Mouse (Mus musculus) limb, embryonic 15.5 days (tissue): ENCODE measurements at regions not wholly inside any gene's neighbourhood (a gene's known extent, or its start where the extent isn't known, plus 50 kb on each side); places are given as distances from the start of the nearest gene placed in this dataset.

ENCODE experiments used
- ATAC-seq: fragments of 200-750 bp; cut with Nextera tagmentation; 2 replicates; pipeline ENCODE4 v1.8.0; 2017; ENCODE audit warnings: low read depth, moderate TSS enrichment; ENCODE audit not compliant: insufficient number of reproducible peaks, low FRiP score, low TSS enrichment
- H3K27ac ChIP-seq: fragments of 300-500 bp; sonication (generic); 2 replicates; pipeline ENCODE4 v1.5.1; 2015; ENCODE audit warnings: moderate library complexity, mild to moderate bottlenecking, inconsistent platforms
- H3K27me3 ChIP-seq: fragments of 300-500 bp; sonication (generic); 2 replicates; pipeline ENCODE4 v1.6.1; 2015; ENCODE audit warnings: inconsistent platforms
- H3K36me3 ChIP-seq: fragments of 300-500 bp; sonication (generic); 2 replicates; pipeline ENCODE4 v1.6.1; 2015; ENCODE audit warnings: inconsistent platforms
- H3K4me1 ChIP-seq: fragments of 300-500 bp; sonication (generic); 2 replicates; pipeline ENCODE4 v1.6.1; 2015; ENCODE audit warnings: inconsistent platforms
- H3K4me2 ChIP-seq: fragments of 300-500 bp; sonication (generic); 2 replicates; pipeline ENCODE4 v1.6.1; 2015; ENCODE audit warnings: mild to moderate bottlenecking, inconsistent platforms
- H3K4me3 ChIP-seq: fragments of 300-500 bp; sonication (generic); 2 replicates; pipeline ENCODE4 v1.5.1; 2015; ENCODE audit warnings: mild to moderate bottlenecking, inconsistent platforms
- H3K9ac ChIP-seq: fragments of 300-500 bp; sonication (generic); 2 replicates; pipeline ENCODE4 v1.6.1; 2015; ENCODE audit warnings: inconsistent platforms
- H3K9me3 ChIP-seq: fragments of 300-500 bp; sonication (generic); 2 replicates; pipeline ENCODE4 v1.6.1; 2016; ENCODE audit warnings: inconsistent platforms
- WGBS: fragments of 180-500 bp; shearing (Covaris S2); methylation state at CpG from one replicate; pipeline ENCODE4 v1.1.7; 2015; 5-methylcytosine and 5-hydroxymethylcytosine counted together

DNA sequence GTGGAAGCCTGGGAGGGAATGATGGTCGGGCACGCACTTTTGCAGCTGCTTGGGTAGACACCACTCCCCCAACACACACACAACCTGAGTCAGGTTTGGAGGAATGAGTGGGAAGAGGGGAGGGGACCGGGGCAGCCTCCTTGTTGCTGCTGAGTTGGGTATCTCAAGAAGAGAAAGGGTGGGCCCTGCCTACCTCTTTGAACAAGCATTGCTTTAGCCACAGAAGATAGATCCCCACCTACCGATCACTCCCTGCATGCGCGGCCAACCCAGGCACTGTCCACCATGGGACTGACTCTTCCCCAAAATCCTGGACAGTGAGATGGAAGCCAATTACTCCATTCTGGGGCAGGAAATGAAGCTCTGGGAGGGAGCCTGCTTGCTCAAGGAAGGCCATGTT lies 243.2 kb downstream of the Cbln1 start:
- no peak overlapping the region for H3K27ac ChIP-seq
- H3K36me3 ChIP-seq, result no peaks in the 10 kb centered on the region
- WGBS, result 94% methylated on average over 6 of the region's 6 CpGs
- H3K9me3 ChIP-seq, result no peaks in the 10 kb centered on the region
- peaks cover 9% of the 10 kb centered on the region for H3K4me1 ChIP-seq
- no peak overlapping the region for H3K9ac ChIP-seq
- no peak for ATAC-seq
- no peaks in the 10 kb centered on the region for H3K27me3 ChIP-seq
- H3K4me2 ChIP-seq, result no peak overlapping the region
- H3K4me3 ChIP-seq, result no peak overlapping the region

DNA sequence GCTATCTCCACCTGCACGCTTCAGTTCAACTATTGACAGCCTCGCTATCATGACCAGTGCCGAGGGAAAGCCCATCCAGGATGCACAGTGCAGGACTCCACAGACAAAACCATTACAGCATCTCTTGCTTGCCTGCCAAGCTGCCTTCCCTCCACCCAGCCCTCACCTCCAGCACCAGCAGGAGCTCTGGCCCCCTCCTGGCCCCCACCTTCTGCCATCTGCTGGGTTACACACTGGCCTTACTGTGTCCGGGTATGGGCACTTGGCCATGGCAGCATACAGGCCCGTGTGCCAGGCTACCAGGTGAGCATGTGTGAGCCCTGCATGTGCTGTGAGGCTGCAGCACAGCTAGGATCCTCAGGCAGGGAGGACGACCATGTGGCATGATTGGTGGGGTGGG lies 243.6 kb downstream of the Cbln1 start:
- WGBS, result 81% methylated on average over 6 of the region's 6 CpGs
- ATAC-seq, result no peak
- Histone ChIP-seq H3K4me1 (peaks cover 5% of the 10 kb centered on the region), H3K27ac (no peak overlapping the region), H3K9me3 (no peaks in the 10 kb centered on the region), H3K9ac (no peak overlapping the region), H3K4me2 (no peak overlapping the region), H3K27me3 (no peaks in the 10 kb centered on the region), H3K36me3 (no peaks in the 10 kb centered on the region), H3K4me3 (no peak overlapping the region)

DNA sequence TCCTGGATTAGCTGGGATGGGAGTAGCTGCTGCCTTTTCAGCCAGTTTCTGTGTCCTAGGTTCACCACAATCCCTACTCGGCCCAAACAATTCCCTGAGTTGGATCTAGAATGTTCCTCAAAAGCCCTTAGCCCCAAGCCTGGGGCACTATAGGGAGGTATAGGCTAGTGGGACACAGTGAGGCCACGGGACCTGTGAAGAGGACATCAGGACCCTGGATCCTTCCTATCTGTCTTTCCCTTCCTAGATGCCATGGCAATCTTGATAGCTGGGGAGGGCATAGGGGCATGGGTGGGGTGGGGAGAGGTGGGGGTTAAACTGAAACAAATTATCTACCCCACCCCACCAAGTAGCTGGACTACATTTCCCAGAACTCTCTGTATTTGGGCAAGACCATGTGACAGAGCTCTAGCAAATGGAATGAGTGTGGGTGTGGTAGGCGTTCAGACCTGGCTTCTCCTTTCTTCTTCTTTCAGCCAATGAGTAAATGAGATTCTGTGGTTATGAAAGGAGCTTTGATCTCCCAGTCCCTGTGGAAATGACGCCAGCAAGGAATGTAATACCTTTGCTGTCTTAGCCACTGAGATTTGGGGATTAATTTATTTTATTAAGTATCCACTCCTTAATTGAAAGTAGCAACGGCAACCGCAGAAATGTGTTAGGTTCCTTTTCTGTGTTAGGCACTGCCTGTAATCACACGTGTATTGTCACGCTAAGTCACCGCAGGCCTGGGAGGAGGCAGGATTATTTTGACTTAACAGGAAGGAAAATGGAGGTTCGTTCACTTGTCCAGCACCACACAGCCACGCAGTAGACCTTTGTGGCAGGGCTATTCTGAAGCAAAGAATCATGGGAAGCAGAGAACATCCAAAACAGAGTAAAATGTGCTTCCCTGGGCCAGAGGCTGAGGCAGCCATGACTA lies 246.6 kb downstream of the Cbln1 start:
- H3K4me1 ChIP-seq, result no peaks in the 10 kb centered on the region
- H3K9me3 ChIP-seq, result no peaks in the 10 kb centered on the region
- no peaks in the 10 kb centered on the region for H3K36me3 ChIP-seq
- 58% methylated on average over 11 of the region's 11 CpGs for WGBS
- no peak overlapping the region for H3K4me2 ChIP-seq
- H3K27me3 ChIP-seq, result no peaks in the 10 kb centered on the region
- H3K4me3 ChIP-seq, result no peak overlapping the region
- no peak overlapping the region for H3K9ac ChIP-seq
- H3K27ac ChIP-seq, result no peak overlapping the region
- no peak for ATAC-seq

DNA sequence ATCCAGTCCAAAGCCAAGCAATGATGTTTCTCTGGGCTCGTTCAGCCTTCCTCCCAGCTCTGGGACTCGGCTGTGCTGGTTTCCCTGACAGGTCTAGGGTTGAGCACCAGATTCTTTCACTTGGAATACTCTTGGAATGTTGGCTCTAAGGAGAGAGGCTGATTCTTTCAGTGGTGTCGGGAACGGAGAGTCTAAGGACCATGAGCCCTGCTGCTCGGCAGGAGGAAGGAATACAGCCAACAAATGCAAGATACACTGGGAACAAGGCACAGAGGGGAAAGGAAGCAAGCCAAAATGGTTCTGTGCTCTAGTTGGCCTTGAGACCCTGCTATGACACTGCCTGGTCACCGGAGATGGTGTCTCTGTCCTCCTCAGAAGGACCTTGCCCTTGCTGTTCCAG lies 251.8 kb downstream of the Cbln1 start:
- no peak for ATAC-seq
- Histone ChIP-seq H3K4me2 (no peak overlapping the region), H3K36me3 (no peaks in the 10 kb centered on the region), H3K4me3 (no peak overlapping the region), H3K9ac (no peak overlapping the region), H3K4me1 (0 out of 2 replicates have a peak, but pooled peaks cover 4% of the 10 kb centered on the region), H3K9me3 (no peaks in the 10 kb centered on the region), H3K27ac (no peak overlapping the region), H3K27me3 (peaks cover 18% of the 10 kb centered on the region)
- 60% methylated on average over 6 of the region's 6 CpGs for WGBS

DNA sequence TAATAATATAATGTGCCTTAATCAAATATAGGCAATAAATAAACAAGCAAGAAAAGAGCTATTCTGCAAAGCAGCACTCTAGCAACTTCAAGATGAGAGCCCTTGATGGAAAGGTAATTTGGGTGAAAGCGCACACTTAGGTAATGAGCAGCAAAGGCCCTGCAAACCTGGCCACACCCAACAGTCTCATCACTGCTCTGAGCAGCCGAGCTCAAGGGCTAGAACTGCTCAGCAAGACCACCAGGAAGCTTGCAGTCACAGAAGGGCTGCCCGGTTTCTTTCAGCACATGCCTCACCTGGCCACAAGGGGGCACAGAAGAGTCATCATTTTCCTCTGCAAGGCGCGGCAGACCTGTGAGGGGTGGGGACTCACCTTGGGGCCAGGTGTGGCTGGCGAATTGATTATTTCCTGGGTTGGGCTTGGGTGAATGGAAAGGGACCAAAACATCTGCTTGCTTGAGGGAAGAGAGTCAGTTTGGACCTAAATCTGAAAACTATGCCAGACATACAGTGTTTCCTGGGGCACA lies 253.4 kb downstream of the Cbln1 start:
- no peak for ATAC-seq
- H3K27me3 ChIP-seq, result peaks cover 27% of the 10 kb centered on the region
- H3K4me3 ChIP-seq, result no peak overlapping the region
- no peaks in the 10 kb centered on the region for H3K9me3 ChIP-seq
- no peaks in the 10 kb centered on the region for H3K36me3 ChIP-seq
- no peak overlapping the region for H3K27ac ChIP-seq
- H3K9ac ChIP-seq, result no peak overlapping the region
- no peak overlapping the region for H3K4me2 ChIP-seq
- 12% methylated on average over 6 of the region's 6 CpGs for WGBS
- H3K4me1 ChIP-seq, result 0 out of 2 replicates have a peak, but pooled peaks cover 4% of the 10 kb centered on the region

DNA sequence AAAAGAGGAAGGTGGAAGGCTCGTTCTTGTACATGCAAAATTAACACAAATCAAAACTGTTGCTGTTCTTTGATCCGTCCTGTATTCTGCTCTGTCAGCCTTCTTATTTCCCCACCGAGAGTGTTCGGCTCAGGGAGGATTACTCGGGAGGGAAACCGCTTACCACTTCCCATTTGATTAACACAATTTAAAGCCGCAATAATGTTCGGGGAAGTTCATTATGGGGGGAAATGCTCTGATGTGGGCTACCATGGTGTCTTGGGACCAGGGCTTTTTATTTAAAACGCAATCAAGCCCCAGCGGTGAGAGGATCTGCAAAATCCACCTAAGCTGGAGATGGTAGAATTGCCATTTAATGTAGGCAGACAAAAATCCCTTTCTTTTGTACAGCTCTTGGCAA lies 257.4 kb downstream of the Cbln1 start:
- H3K4me1 ChIP-seq, result 0 out of 2 replicates have a peak, but pooled peaks cover 4% of the 10 kb centered on the region
- H3K9me3 ChIP-seq, result no peaks in the 10 kb centered on the region
- H3K4me2 ChIP-seq, result no peak overlapping the region
- no peak overlapping the region for H3K27ac ChIP-seq
- no peak overlapping the region for H3K9ac ChIP-seq
- no peaks in the 10 kb centered on the region for H3K36me3 ChIP-seq
- no peak for ATAC-seq
- H3K4me3 ChIP-seq, result no peak overlapping the region
- WGBS, result 36% methylated on average over 10 of the region's 10 CpGs
- H3K27me3 ChIP-seq, result peaks cover 27% of the 10 kb centered on the region

DNA sequence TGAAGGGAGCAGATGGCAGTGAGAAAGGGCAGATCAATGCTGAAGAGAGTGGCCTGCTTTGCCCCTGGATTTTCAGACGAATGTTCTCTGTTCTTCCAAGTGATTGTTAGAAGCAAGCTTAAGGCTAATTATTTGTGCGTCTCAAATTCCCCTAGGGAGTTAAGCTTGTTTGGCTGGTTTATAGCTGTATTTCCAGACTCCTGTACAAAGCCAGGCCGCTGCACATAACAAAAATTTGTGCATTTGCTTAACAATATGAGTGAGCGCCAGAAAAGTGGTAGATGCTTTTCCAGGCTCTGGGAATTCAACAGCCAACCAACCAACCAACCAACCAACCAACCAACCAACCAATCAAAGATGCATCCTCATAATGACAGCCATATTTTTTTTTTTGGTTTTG lies 261.9 kb downstream of the Cbln1 start:
- WGBS, result 24% methylated on average over 4 of the region's 4 CpGs

DNA sequence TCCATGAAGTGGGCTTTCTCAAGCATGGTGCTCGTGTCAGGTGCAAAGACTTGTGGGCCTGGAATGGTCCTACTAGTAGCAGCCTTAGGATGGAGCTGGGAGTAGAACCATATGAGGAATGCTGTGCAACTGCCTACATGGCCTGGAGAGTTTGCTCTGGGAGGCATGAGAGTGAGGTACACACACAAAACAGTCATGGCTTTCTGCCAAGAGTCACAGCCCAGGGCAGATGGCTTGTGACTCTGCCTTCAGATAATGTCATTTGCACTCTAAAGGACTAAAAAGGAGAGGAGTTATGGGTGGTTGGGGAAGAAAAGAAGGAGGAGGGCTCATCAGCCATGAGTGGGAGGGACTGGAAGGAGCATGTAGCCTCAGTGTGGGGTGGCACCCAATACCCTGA lies 263.1 kb downstream of the Cbln1 start:
- WGBS, result 74% methylated on average over 1 of the region's 1 CpGs
- H3K4me3 ChIP-seq, result no peak overlapping the region

More for the DNA sequence above, 261.9 kb downstream of the Cbln1 start:
- Histone ChIP-seq H3K4me3 (no peak overlapping the region), H3K4me2 (no peak overlapping the region), H3K27me3 (peaks cover 9% of the 10 kb centered on the region; the same call in 1 of the 2 replicates), H3K27ac (no peak overlapping the region), H3K9me3 (no peaks in the 10 kb centered on the region), H3K4me1 (no peaks in the 10 kb centered on the region; the same call in 1 of the 2 replicates), H3K9ac (no peak overlapping the region), H3K36me3 (no peaks in the 10 kb centered on the region)
- ATAC-seq, result no peak

DNA sequence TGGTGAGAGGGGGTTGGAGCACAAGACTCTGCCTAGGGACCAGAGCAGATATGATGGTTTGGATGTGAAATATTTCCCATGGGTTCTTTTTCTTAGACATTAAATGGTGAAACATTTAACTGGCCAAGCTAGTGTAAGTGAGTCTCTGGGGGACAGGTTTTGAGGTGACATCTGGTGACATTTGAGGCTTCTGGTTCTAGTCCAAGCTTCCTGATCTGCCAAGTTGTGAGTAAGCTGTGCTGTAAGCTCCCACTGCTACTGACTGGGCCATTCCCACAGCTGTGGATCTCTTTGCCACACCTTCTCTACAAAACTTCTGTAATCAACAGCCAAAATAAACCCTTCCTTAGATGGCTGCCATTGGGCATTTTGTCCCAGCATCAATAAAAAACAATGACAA lies 264.4 kb downstream of the Cbln1 start:
- Histone ChIP-seq H3K4me1 (no peaks in the 10 kb centered on the region; the same call in 1 of the 2 replicates), H3K9me3 (no peaks in the 10 kb centered on the region), H3K9ac (no peak overlapping the region), H3K4me3 (no peak overlapping the region), H3K27ac (no peak overlapping the region), H3K27me3 (no peaks in the 10 kb centered on the region), H3K36me3 (no peaks in the 10 kb centered on the region), H3K4me2 (no peak overlapping the region)
- no peak for ATAC-seq

More for the DNA sequence above, 263.1 kb downstream of the Cbln1 start:
- Histone ChIP-seq H3K27ac (no peak overlapping the region), H3K9me3 (no peaks in the 10 kb centered on the region), H3K27me3 (peaks cover 2% of the 10 kb centered on the region; the same call in 1 of the 2 replicates), H3K9ac (no peak overlapping the region), H3K36me3 (no peaks in the 10 kb centered on the region), H3K4me1 (no peaks in the 10 kb centered on the region; the same call in 1 of the 2 replicates), H3K4me2 (no peak overlapping the region)
- no peak for ATAC-seq

DNA sequence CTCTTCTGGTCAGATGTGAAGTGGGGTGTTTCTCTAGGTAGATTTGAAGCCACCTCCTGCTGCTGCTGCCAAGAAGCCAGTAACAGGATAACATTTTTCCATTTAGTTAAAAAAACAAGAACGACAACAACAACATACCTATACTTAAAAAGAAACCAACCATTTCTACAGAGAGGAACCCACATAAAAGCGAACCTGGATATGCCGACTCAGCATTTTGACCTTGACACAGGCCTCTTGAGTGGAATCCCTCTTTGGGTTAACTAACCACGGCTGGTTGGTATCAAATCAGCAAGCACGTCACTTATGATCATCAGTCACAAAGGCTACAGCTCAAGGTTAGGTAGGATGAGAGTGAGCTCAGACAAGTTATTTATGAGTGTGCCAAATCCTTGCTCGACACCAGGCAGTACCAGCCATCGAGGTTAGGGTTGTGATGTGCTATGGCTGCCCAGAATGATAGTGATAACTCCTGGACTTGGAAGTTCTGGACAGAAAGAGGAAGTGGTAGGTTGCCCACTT lies 269.7 kb downstream of the Cbln1 start:
- Histone ChIP-seq H3K4me1 (peaks cover 19% of the 10 kb centered on the region), H3K36me3 (no peaks in the 10 kb centered on the region), H3K9ac (no peak overlapping the region), H3K4me3 (no peak overlapping the region), H3K27ac (no peak overlapping the region), H3K4me2 (no peak overlapping the region), H3K9me3 (no peaks in the 10 kb centered on the region), H3K27me3 (0 out of 2 replicates have a peak, but pooled peaks cover under 1% of the 10 kb centered on the region)
- no peak for ATAC-seq
- WGBS, result 80% methylated on average over 7 of the region's 7 CpGs

DNA sequence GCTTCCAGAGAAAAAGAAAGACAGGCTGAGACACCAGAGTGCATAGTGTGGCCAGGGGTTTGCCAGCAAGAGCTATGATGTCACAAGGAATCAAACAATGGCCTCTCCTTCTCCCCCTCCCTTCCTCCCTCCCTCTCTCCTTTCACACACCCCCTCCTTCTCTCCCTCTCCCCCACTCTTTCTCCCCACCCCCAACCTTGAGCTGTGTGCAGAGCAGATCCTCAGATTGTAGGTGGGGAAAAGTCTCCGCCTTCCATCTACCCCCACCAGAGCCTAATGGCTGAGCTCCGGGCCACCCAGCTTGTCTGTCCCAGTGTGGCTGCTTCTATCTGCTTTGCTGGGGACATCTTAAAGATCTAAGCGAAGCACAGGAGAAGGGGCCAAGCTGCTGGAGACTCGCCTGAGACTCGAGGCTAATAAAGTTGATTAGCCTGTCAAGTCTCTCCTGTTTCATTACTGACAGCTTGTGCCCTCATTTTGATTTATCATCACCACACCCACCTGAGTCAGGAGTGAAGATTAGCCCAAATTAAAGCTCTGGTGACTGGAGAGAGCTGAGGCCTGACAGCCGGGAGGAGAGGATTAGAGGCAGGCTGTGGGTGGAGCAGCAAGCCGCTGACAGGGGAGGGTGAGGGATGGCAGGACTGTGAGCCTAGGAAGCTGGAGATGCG lies 272.8 kb downstream of the Cbln1 start:
- 0 out of 2 replicates have a peak, but pooled peaks cover 3% of the 10 kb centered on the region for H3K27me3 ChIP-seq
- no peaks in the 10 kb centered on the region for H3K36me3 ChIP-seq
- 0 out of 2 replicates have a peak overlapping the region, but pooled peaks have one; percentile 14 for H3K4me2 ChIP-seq
- no peak overlapping the region for H3K9ac ChIP-seq
- H3K4me3 ChIP-seq, result no peak overlapping the region
- 4% methylated on average over 8 of the region's 8 CpGs for WGBS
- peaks cover 34% of the 10 kb centered on the region for H3K4me1 ChIP-seq
- no peak for ATAC-seq
- H3K27ac ChIP-seq, result no peak overlapping the region
- H3K9me3 ChIP-seq, result no peaks in the 10 kb centered on the region
